Mouse (Mus musculus): ENCODE data around the gene Nos3. TPM values are rescaled to one million over a fixed set of nuclear protein-coding genes. Genes with fewer than 3 reads are reported as not detected.
"Not testable (repeated sequence)": the region's sequence is repeated elsewhere in the genome, so short reads cannot be mapped to it uniquely, and the experiment has no call there.

The Nos3 gene
- total RNA-seq, 1 experiment from 2014 or later = 16.8 TPM

DNA sequence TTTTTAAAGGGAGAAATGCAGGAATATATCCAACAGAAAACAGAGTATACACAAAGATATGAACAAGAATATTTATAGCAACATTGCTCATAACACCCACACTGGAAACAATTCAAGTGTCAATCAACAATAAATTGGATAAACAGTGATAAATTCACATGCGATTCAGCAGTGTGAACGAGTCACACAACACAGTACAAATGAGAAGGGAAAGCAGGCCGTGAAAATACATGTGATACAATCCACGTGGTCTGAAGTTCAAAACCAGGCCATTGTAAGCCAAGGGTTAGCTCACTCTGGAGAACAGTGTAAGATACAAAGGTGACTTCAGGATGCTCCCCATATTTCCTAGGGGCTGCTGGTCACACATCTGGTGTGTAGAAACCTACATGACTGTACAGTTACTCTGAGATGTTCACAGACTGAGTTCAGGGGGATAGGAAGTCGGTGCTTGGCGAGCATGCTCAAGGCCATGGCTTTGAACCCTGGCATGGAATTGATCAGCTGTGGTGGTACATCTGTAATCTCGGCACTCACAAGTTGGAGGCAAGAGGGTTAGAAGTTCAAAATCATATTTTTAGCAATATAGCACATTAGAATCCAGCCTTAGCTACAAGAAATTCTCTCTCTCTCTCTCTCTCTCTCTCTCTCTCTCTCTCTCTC is 10.2 kb downstream of the Nos3 start:
- DNase-seq = no peak

DNA sequence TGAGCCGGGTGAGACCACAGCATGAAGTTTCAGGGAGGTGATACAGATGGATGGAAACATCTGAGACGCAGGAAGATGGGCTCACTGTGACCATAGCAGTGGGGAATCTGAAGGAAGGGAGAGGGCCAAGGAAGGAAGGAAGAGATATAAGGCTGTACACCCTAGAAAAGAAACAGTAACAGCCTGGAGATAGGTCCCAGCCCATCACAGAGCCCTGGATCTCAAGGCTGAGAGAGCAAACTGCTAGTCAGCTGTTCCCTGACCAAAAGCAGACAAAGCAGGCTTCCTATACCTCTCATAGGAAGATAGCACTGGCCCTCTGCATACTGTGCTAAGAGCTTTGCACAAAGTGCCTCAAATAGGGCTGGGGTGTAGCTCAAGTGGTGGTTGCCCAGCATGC is 14.1 kb downstream of the Nos3 start:
- DNase-seq = no peak

DNA sequence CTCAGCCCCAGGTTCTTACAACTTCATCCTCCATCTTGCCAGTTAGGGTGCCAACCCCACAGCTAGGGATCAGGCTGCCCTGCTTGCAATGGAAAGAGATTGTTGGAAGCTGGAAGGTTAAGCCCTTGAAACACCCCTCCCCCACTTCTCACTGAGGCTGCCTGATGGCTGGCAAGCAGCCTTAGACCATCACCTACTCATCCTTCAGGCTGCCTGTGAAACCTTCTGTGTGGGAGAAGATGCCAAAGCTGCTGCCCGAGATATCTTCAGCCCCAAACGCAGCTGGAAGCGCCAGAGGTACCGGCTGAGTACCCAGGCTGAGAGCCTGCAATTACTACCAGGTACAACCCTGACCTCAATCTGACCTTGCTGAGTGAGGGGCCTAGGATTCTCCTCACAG is 14.9 kb downstream of the Nos3 start:
- DNase-seq = no peak

DNA sequence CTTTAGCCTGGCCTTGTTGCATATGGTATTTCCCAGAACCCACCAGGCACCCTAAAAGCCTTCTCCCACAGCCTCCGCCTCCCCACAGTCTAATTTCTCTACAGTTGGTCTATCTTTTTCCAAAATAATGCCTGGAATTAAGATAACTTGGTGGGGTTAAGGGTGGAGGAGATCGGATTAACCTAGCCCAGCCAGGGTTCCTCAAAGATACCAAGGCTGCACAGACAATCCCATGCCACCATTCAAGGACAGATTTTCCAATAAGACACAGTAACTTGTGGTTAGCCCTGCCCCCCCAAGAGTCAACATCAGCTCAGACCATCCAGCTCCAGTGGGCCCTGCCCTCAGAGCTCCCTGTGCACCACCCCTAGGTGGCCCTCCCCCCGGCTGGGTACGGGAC is 15.9 kb downstream of the Nos3 start:
- DNase-seq = no peak

GRCm38 (mm10) chr5:24381486-24381885 is 16.9 kb downstream of the Nos3 start:
- DNase-seq = no peak

- DNase-seq = no peak
Measured at GRCm38 (mm10) chr5:24381988-24382387, 17.4 kb downstream of the Nos3 start.

DNA sequence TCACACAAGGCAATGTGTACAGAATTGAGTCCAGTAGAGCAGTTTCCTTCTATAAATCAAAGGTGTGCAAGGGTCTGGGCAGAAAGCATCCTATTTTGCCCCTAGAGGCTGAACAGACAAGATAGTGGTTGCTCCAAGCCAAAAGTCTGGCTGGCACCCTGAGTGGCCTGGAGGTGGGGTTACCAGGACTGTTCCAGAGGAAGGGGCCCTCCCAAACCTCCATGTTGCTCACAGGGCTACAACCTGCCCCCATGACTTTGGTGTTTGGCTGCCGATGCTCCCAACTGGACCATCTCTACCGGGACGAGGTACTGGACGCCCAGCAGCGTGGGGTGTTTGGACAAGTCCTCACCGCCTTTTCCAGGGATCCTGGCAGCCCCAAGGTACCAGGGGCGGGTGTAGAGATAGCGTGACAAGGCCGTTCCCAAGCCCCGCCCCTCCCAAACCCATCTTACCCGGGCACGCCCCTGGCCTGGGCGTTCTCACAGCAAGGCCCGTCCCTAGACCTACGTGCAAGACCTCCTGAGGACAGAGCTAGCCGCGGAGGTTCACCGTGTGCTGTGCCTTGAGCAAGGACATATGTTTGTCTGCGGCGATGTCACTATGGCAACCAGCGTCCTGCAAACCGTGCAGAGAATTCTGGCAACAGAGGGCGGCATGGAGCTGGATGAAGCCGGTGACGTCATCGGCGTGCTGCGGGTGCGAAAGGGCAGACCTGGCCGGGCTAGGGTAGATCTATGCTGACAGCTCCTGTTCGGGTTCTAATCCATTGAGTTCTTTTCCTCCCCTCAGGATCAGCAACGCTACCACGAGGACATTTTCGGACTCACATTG is 18.6 kb downstream of the Nos3 start:
- peak; percentile 96 for DNase-seq

DNA sequence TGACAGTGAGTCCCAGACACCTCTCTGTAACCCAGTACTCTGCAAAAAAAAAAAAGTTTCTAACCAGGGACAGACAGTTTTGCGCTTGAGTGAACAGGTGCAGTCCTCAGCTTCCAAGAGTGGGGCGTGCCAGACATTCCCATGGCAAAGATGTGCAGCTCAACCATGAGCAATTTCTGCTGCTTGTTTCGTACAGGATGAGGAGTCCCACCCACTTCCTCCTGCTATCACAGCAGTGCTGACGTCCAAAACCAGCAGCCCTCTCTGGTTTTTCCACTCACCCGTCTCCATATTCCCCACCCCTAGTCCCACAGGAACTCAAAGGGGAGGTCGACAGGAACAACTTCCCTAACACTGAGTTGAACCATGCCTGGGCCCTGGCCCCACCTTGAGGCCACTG is 19.8 kb downstream of the Nos3 start:
- no peak for DNase-seq

DNA sequence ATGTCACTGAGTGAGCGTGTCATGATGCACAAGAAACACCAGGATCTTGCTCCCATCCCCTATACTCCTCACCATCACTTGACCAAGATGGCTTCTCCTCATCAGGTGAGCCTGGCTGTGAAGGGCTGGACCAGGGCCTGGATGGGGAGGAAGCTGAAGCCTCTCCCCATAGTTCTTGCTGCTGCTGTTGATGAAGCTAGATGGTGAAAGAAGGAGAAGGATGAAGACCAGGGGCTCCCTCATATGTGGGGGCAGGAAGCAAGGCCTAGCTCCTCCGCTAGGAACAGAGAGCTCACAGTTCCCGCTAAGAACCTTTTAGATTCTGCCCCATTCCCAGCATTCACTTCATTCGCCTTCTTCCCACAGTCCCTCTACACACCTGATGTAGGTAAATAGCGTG is 20.8 kb downstream of the Nos3 start:
- DNase-seq = no peak

DNA sequence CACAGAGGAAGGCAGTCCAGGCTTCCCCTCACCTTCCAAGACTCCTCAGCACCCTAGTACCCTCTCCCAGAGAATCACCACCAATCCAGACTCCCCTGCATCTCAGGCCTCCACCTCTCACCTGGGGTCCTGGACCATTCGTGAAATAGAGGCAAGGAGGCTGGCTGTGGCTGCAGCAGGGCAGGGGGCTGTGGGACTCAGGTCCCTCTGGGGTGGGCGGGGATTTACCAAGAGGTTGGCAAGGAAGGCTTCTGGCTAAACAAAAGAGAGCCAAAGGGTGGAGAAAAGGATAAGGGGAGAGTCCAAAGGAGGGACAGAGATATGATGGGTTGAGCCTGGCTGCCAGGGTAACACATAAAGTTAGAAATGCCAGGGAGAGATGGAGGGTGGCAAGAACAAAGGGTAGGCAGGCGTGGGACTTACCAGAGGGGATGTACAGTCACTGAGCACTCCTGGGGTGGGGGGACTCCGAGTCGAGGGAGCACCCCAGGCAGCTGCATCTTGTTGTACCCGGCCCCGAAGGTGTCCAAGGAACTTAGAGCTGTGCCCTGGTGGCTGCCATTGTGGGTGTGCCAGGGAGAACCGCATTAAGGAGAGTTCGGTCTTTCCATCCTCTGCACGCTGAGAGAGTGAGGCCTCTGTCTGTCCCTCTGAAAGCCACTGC is 21.4 kb downstream of the Nos3 start:
- DNase-seq = no peak

GRCm38 (mm10) chr5:24387264-24388241 is 22.9 kb downstream of the Nos3 start:
- DNase-seq = peak; percentile 79

DNA sequence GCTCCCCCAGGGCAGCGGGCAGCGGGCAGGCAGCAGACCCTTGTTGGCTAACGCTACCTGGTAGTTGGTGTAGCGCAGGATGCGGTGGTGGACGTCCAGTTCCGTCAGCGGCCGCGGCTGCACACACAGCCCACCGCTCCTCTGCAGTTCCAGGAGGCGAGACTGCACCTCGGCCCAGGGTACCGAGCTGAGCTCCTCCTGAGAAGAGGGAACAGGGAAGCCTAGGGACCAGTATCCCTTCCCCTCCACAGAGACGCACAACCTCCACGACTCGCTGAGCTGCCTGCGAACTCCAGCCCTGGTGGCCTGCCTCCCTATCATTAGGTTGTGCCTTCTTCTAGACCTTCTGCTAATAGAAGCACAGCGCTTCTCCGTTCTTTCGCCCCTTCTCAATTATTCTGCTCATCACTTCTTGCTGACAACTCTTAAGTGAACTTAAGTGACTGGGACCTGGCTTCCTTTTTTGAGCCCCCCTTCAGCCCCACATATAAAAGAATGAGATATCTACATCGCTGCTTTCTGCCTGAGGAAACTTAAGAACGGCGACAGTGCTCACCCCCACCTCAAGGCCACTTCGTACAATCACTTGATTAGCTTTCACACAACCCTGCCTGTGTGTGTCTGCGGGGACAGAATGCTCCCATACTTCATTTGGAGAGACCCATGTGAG is 23.8 kb downstream of the Nos3 start:
- DNase-seq = no peak

- DNase-seq = peak; percentile 47
Measured at GRCm38 (mm10) chr5:24389011-24389657, 24.5 kb downstream of the Nos3 start.

DNA sequence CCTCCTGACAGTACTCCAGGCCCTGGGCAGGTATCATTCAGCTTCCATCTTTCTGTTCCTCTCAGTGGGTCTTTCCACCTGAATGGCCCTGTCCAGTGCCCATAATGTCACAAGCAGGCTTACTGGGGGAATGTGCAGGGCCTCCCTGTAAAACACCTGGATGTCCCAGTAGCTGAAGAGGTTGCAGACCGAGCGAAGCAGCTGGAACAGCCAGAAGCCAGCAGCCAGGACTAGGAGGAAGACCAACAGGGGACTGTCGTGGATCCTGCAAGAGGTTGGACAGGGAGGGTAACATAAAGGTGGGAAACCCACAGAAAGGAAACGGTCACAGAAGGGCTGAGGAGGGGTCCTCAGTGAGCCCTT is 25.0 kb downstream of the Nos3 start:
- no peak for DNase-seq

GRCm38 (mm10) chr5:24391864-24392263 is 27.3 kb downstream of the Nos3 start, which contains the start of gene Atg9b:
Gene Atg9b, minus strand, starts transcription at chr5:24392143.
- no peak for DNase-seq

DNA sequence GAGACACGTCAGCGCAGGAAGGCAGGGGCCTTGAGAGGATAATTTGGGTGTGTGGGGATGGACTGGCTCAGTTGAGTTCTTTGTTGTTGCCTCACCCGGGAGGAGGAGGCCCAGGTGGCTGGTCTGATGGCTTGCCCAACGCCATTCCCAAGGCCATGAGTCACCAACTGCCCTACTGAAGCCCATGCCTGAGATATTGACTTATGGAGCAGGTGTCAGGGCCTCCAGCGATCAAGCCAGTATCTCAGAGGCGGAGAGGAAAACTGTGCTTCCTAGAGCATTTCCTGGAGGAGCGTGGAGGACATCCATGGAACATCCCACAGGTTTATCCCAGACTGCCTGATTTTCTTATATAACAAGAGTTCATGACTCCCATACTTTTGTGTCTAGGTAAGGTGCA is 28.1 kb downstream of the Nos3 start:
- DNase-seq = no peak

- peak; percentile 93 for DNase-seq
Measured at GRCm38 (mm10) chr5:24393392-24393997, 28.9 kb downstream of the Nos3 start, which contains the start of gene Abcb8. Gene Abcb8, plus strand, starts transcription at chr5:24393663.

GRCm38 (mm10) chr5:24394165-24394894 is 29.7 kb downstream of the Nos3 start:
- peak; percentile 95 for DNase-seq

- not testable (repeated sequence) for DNase-seq
Measured at GRCm38 (mm10) chr5:24396254-24396653, 31.6 kb downstream of the Nos3 start.

DNA sequence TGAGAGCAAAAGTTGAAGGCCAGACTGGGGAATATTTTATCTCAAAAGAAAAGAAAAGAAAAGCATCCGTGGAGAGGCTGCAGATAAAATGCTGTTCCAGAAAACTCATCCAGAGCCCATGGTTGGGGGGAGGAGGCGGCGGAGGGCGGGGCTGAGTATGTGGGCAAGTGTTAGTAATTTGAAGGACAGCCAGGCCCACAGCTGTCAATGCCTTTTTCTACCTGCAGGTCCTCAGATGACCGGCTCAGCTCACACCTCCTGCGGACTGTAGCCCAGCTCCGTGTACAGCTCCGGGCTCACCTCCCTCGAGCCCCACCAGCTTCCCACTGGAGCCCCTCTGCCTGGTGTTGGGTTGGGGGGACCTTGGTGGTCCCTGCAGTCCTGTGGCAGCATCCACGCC is 35.1 kb downstream of the Nos3 start:
- DNase-seq = no peak
